ENCODE assay signal across 17 mouse cellular contexts in the genomic region with DNA sequence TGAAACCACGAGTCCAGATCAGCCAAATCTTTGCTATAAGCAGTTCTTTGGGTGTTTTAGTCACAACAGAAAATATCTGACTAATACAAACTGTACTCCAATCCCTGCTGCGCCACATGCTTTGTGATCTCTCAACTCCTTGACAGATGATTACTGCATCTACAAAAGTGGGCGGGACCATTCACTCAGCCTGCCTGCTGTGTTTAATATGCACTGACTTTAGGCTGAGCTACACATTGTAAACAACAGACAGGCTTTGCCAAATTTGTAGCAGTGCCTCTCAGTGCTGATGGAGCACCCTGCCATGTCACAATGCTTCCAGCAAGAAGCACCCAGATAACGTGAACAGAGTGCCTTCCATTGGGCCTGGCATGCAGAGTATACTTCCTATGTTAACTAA. TPM values are rescaled to one million over a fixed set of nuclear protein-coding genes. Genes with fewer than 3 reads are reported as not detected.
"Had no signal": no experiment of that assay in that cellular context is flagged by ENCODE, and none has a peak within 500 bp of the region (broad histone marks: within the 10 kb centered on the region; RNA-seq: fewer than 3 reads in every experiment).

No protein-coding gene starts in this region.

- H3K4me1 ChIP-seq: megakaryocyte, embryonic 14.5 days; midbrain, embryonic 13.5 days; midbrain, embryonic 15.5 days; neural tube, embryonic 12.5 days; stomach, embryonic 15.5 days had no signal

- H3K27ac ChIP-seq: macrophage; midbrain, embryonic 13.5 days; midbrain, embryonic 15.5 days; neural tube, embryonic 12.5 days; stomach, embryonic 15.5 days; stomach, postnatal 0 days had no signal

- H3K4me2 ChIP-seq: midbrain, embryonic 11.5 days; midbrain, embryonic 13.5 days; midbrain, embryonic 15.5 days; neural tube, embryonic 12.5 days; stomach, embryonic 15.5 days had no signal

- H3K4me3 ChIP-seq: midbrain, embryonic 13.5 days; midbrain, embryonic 15.5 days; neural tube, embryonic 12.5 days; stomach, embryonic 15.5 days had no signal

- ATAC-seq: midbrain, embryonic 13.5 days; midbrain, embryonic 15.5 days had no signal

- H3K36me3 ChIP-seq: midbrain, embryonic 13.5 days; midbrain, embryonic 15.5 days; neural tube, embryonic 12.5 days; stomach, embryonic 15.5 days had no signal

- H3K9ac ChIP-seq: midbrain, embryonic 13.5 days; midbrain, embryonic 15.5 days; neural tube, embryonic 12.5 days; stomach, embryonic 15.5 days had no signal

- DNase-seq: lung, adult 2 months; lung, postnatal 10 days; right cerebral cortex, postnatal 14 days; thymus, adult 2 months; thymus, postnatal 25 days; thymus, postnatal 4 days had no signal

- H3K9me3 ChIP-seq: megakaryocyte, embryonic 14.5 days; midbrain, embryonic 13.5 days; midbrain, embryonic 15.5 days; neural tube, embryonic 12.5 days; stomach, embryonic 15.5 days had no signal

- H3K27me3 ChIP-seq: megakaryocyte, embryonic 14.5 days; midbrain, embryonic 13.5 days; midbrain, embryonic 15.5 days; neural tube, embryonic 12.5 days; stomach, embryonic 15.5 days had no signal

RNA-seq across cellular contexts. Expression of a gene that starts 58.1 kb away (rescaled TPM):
- total RNA-seq: midbrain, postnatal 0 days had no signal
- polyA plus RNA-seq: lung, embryonic 16.5 days; macrophage; midbrain, embryonic 11.5 days; midbrain, embryonic 15.5 days; neural tube, embryonic 12.5 days; spleen, adult 2 months had no signal
